Comparison of ENCODE assay signal across 12 mouse cellular contexts in the genomic region with DNA sequence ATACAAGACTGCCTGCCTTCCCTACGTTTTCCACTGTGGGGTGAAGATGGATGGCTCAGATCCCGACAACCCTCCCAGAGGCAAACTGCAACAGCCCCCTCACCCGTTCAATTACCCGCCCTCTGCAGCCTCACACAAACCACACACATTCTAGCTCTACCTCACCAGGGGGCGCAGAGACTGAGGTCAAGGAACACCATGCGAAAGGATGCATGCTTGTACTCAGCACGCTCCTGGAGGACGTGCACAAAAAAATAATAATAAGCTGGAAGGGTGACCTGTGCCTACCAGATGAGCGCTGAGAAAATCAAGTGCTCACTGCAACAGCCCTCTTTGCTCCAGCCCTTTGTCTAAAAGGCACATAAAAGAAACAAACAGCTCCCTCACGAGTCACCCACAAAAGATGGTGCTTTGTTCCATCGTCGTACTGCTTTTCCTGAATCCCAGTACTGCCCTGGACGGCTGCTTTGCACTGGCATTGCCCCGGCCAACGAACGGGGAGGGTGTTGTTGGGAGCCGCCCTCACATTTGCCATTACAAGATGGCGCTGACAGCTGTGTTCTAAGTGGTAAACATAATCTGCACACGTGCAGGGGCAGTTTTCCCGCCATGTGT.
A peak's percentile ranks its signal among the peaks of the same experiment; 100 is the strongest.
DNase-seq lines count a peak whose midpoint lies in the region; ATAC-seq and TF ChIP-seq lines count a peak whose summit lies in the region.
"Had no signal": no experiment of that assay in that cellular context is flagged by ENCODE, and none has a peak within 500 bp of the region (broad histone marks: within the 10 kb centered on the region; RNA-seq: fewer than 3 reads in every experiment).

No protein-coding gene starts in this region.

- H3K27ac ChIP-seq in lung, embryonic 14.5 days (ENCODE audit: low read depth), result no peak overlapping the region
- H3K27ac ChIP-seq in forebrain, embryonic 15.5 days (replicated peaks), result peak overlapping the region; percentile 70
- H3K27ac ChIP-seq in neural tube, embryonic 13.5 days (replicated peaks), result no peak overlapping the region
- H3K27ac ChIP-seq: heart, embryonic 13.5 days; liver, embryonic 12.5 days; macrophage had no signal

- peak; percentile 16; the same call in 1 of the 2 replicates for TF ChIP-seq CTCF in lung, embryonic 14.5 days (IDR thresholded peaks at IDR 0.05; ENCODE audit: low read depth)

- no peak overlapping the region for H3K4me2 ChIP-seq in lung, embryonic 14.5 days
- H3K4me2 ChIP-seq in forebrain, embryonic 15.5 days (replicated peaks), result no peak overlapping the region
- H3K4me2 ChIP-seq in neural tube, embryonic 13.5 days, result peak overlapping the region; percentile 16; the same call in 1 of the 2 replicates
- H3K4me2 ChIP-seq: heart, embryonic 13.5 days; liver, embryonic 12.5 days had no signal

- WGBS in lung, embryonic 14.5 days, result 71% methylated on average over 18 of the region's 20 CpGs
- WGBS in forebrain, embryonic 15.5 days, result 40% methylated on average over 20 of the region's 20 CpGs
- 28% methylated on average over 19 of the region's 20 CpGs for WGBS in neural tube, embryonic 13.5 days

- H3K4me1 ChIP-seq in lung, embryonic 14.5 days (ENCODE audit: insufficient read depth), result no peaks in the 10 kb centered on the region
- H3K4me1 ChIP-seq in forebrain, embryonic 15.5 days, result peaks cover 34% of the 10 kb centered on the region
- H3K4me1 ChIP-seq in neural tube, embryonic 13.5 days (replicated peaks), result peaks cover 47% of the 10 kb centered on the region

- no peaks in the 10 kb centered on the region for H3K27me3 ChIP-seq in lung, embryonic 14.5 days (ENCODE audit: insufficient read depth, low read length)
- no peaks in the 10 kb centered on the region for H3K27me3 ChIP-seq in forebrain, embryonic 15.5 days
- no peaks in the 10 kb centered on the region for H3K27me3 ChIP-seq in neural tube, embryonic 13.5 days
- H3K27me3 ChIP-seq: heart, embryonic 13.5 days; liver, embryonic 12.5 days had no signal

- DNase-seq in lung, embryonic 14.5 days, result no peak
- DNase-seq in lung, postnatal 10 days, result no peak
- peak; percentile 74 for DNase-seq in brain, adult 2 months (ENCODE audit: low read depth, low spot score)
- DNase-seq in cerebellum, postnatal 14 days, result no peak
- DNase-seq in gastrocnemius, adult 18-20 months (ENCODE audit: low spot score), result no peak
- DNase-seq: cerebellum, adult 18-20 months had no signal

- no peak overlapping the region for H3K9ac ChIP-seq in lung, embryonic 14.5 days
- H3K9ac ChIP-seq in forebrain, embryonic 15.5 days (replicated peaks), result no peak overlapping the region
- H3K9ac ChIP-seq in neural tube, embryonic 13.5 days, result peak overlapping the region; percentile 41; the same call in 1 of the 2 replicates
- H3K9ac ChIP-seq: heart, embryonic 13.5 days; liver, embryonic 12.5 days had no signal

- ATAC-seq in lung, embryonic 14.5 days (ENCODE audit: insufficient read depth), result no peak
- ATAC-seq in forebrain, embryonic 15.5 days (replicated peaks), result 0 out of 2 replicates have a peak, but pooled peaks have one; percentile 20
- ATAC-seq in neural tube, embryonic 13.5 days (ENCODE audit: low read depth), result peak; percentile 49
- ATAC-seq: liver, embryonic 12.5 days had no signal

- no peak overlapping the region for H3K4me3 ChIP-seq in lung, embryonic 14.5 days (ENCODE audit: low read depth, low read length)
- H3K4me3 ChIP-seq in forebrain, embryonic 15.5 days, result no peak overlapping the region
- H3K4me3 ChIP-seq in neural tube, embryonic 13.5 days, result no peak overlapping the region
- H3K4me3 ChIP-seq: erythroblast, embryonic 14.5 days; heart, embryonic 13.5 days; liver, embryonic 12.5 days had no signal

- no peaks in the 10 kb centered on the region for H3K36me3 ChIP-seq in lung, embryonic 14.5 days (ENCODE audit: insufficient read depth)
- no peaks in the 10 kb centered on the region for H3K36me3 ChIP-seq in forebrain, embryonic 15.5 days
- H3K36me3 ChIP-seq in neural tube, embryonic 13.5 days, result no peaks in the 10 kb centered on the region
- H3K36me3 ChIP-seq: heart, embryonic 13.5 days; liver, embryonic 12.5 days had no signal

- no peaks in the 10 kb centered on the region for H3K9me3 ChIP-seq in lung, embryonic 14.5 days (ENCODE audit: low read depth, low read length)
- H3K9me3 ChIP-seq in forebrain, embryonic 15.5 days, result no peaks in the 10 kb centered on the region
- no peaks in the 10 kb centered on the region for H3K9me3 ChIP-seq in neural tube, embryonic 13.5 days
- H3K9me3 ChIP-seq: heart, embryonic 13.5 days; liver, embryonic 12.5 days had no signal
